Mouse (Mus musculus) ovary, postnatal 10 days (tissue): ENCODE data around the gene Rsph10b.

ENCODE experiments used
- DNase-seq: peaks from one replicate; pipeline ENCODE4 v3.0.0; 2022; ENCODE audit warnings: low spot score

The Rsph10b gene

GRCm38 (mm10) chr5:143936156-143936555, 3.3 kb downstream of the Rsph10b start:
- no peak for DNase-seq

GRCm38 (mm10) chr5:143941588-143941987, 8.8 kb downstream of the Rsph10b start:
- no peak for DNase-seq

GRCm38 (mm10) chr5:143943231-143944125, 10.6 kb downstream of the Rsph10b start:
- DNase-seq, result no peak

- DNase-seq, result no peak
These were observed 15.5 kb downstream of the Rsph10b start for GRCm38 (mm10) chr5:143948361-143948760.

- DNase-seq, result no peak
These were observed 17.2 kb downstream of the Rsph10b start for GRCm38 (mm10) chr5:143950016-143950415.

- DNase-seq, result no peak
These were observed 24.3 kb downstream of the Rsph10b start for GRCm38 (mm10) chr5:143957101-143957500.

- no peak for DNase-seq
These were observed 26.7 kb downstream of the Rsph10b start for GRCm38 (mm10) chr5:143959551-143959950.

- no peak for DNase-seq
These were observed 28.3 kb downstream of the Rsph10b start for GRCm38 (mm10) chr5:143961176-143961575.

GRCm38 (mm10) chr5:143965586-143966345, 32.9 kb downstream of the Rsph10b start:
- no peak for DNase-seq

- DNase-seq, result no peak
These were observed 33.8 kb downstream of the Rsph10b start for GRCm38 (mm10) chr5:143966671-143967070.

- DNase-seq, result no peak
These were observed 39.8 kb downstream of the Rsph10b start for GRCm38 (mm10) chr5:143972628-143973027.

- DNase-seq, result peak; percentile 29
These were observed 42.2 kb downstream of the Rsph10b start for GRCm38 (mm10) chr5:143974931-143975630.

- DNase-seq, result no peak
These were observed 42.7 kb downstream of the Rsph10b start for GRCm38 (mm10) chr5:143975631-143975933.

GRCm38 (mm10) chr5:143976232-143976631, 43.4 kb downstream of the Rsph10b start:
- no peak for DNase-seq

- no peak for DNase-seq
These were observed 44.0 kb downstream of the Rsph10b start for GRCm38 (mm10) chr5:143976726-143977431.

GRCm38 (mm10) chr5:143980858-143981257, 48.0 kb downstream of the Rsph10b start:
- no peak for DNase-seq

- no peak for DNase-seq
These were observed 49.5 kb downstream of the Rsph10b start for GRCm38 (mm10) chr5:143982361-143982760.

GRCm38 (mm10) chr5:143985381-143985780, 52.5 kb downstream of the Rsph10b start:
- DNase-seq, result no peak

- no peak for DNase-seq
These were observed 54.8 kb downstream of the Rsph10b start for GRCm38 (mm10) chr5:143987596-143987995.

- no peak for DNase-seq
These were observed 56.2 kb downstream of the Rsph10b start for GRCm38 (mm10) chr5:143989046-143989445.

- no peak for DNase-seq
These were observed 57.3 kb downstream of the Rsph10b start for GRCm38 (mm10) chr5:143990086-143990485.

- no peak for DNase-seq
These were observed 59.8 kb downstream of the Rsph10b start for GRCm38 (mm10) chr5:143992661-143993060.
